Mouse (Mus musculus) thymus, postnatal 0 days (tissue): ENCODE measurements around the gene Mapkapk3. TPM values are rescaled to one million over a fixed set of nuclear protein-coding genes. Genes with fewer than 3 reads are reported as not detected.
"Not testable (repeated sequence)": the region's sequence is repeated elsewhere in the genome, so short reads cannot be mapped to it uniquely, and the experiment has no call there.

Source experiments
- DNase-seq: peaks from one replicate; pipeline ENCODE4 v3.0.0-alpha.2; 2015; ENCODE audit warnings: low spot score
- polyA plus RNA-seq: library from polyadenylated mRNA; unstranded; fragments of >200 nt; fragmentation: Nextera tagmentation; extraction: Ambion mirVana; gene quantifications from 2 replicates; pipeline ENCODE4 v1.2.1, GENCODE M21; 2015

Mapkapk3 gene
- polyA plus RNA-seq, 1 experiment from 2014 or later = 22.5 TPM

GRCm38 (mm10) chr9:107307886-107308285 is 18.2 kb upstream of the Mapkapk3 start:
- no peak for DNase-seq

- no peak for DNase-seq
These were observed 17.6 kb upstream of the Mapkapk3 start for GRCm38 (mm10) chr9:107307099-107307872.

GRCm38 (mm10) chr9:107306673-107307072 is 17.0 kb upstream of the Mapkapk3 start:
- not testable (repeated sequence) for DNase-seq

- no peak for DNase-seq
These were observed 16.2 kb upstream of the Mapkapk3 start for GRCm38 (mm10) chr9:107305601-107306542.

- DNase-seq = no peak
These were observed 15.3 kb upstream of the Mapkapk3 start for GRCm38 (mm10) chr9:107305012-107305411.

- no peak for DNase-seq
These were observed 14.7 kb upstream of the Mapkapk3 start for GRCm38 (mm10) chr9:107304383-107304782.

- no peak for DNase-seq
These were observed 14.2 kb upstream of the Mapkapk3 start for GRCm38 (mm10) chr9:107303900-107304299.

GRCm38 (mm10) chr9:107303121-107303820 is 13.6 kb upstream of the Mapkapk3 start:
- DNase-seq = no peak

GRCm38 (mm10) chr9:107302592-107302991 is 12.9 kb upstream of the Mapkapk3 start:
- no peak for DNase-seq

GRCm38 (mm10) chr9:107301554-107302331 is 12.1 kb upstream of the Mapkapk3 start:
- no peak for DNase-seq

- DNase-seq = no peak
These were observed 10.7 kb upstream of the Mapkapk3 start for GRCm38 (mm10) chr9:107300224-107300973.

GRCm38 (mm10) chr9:107299783-107300182 is 10.1 kb upstream of the Mapkapk3 start:
- no peak for DNase-seq

- no peak for DNase-seq
These were observed 9.2 kb upstream of the Mapkapk3 start for GRCm38 (mm10) chr9:107298876-107299275.

GRCm38 (mm10) chr9:107298059-107298780 is 8.5 kb upstream of the Mapkapk3 start:
- no peak for DNase-seq

- no peak for DNase-seq
These were observed 8.0 kb upstream of the Mapkapk3 start for GRCm38 (mm10) chr9:107297658-107298057.

GRCm38 (mm10) chr9:107297059-107297458 is 7.4 kb upstream of the Mapkapk3 start:
- DNase-seq = no peak

- peak; percentile 78 for DNase-seq
These were observed 6.9 kb upstream of the Mapkapk3 start for GRCm38 (mm10) chr9:107296501-107296965.

- no peak for DNase-seq
These were observed 6.4 kb upstream of the Mapkapk3 start for GRCm38 (mm10) chr9:107296041-107296440.

- no peak for DNase-seq
These were observed 6.2 kb upstream of the Mapkapk3 start, which contains the start of gene Cish for GRCm38 (mm10) chr9:107296016-107296040. Gene Cish, plus strand, starts transcription at chr9:107296026.

- DNase-seq = no peak
These were observed 5.9 kb upstream of the Mapkapk3 start for GRCm38 (mm10) chr9:107295616-107296015.
